Mouse (Mus musculus) midbrain, embryonic 12.5 days (tissue): ENCODE measurements at regions not wholly inside any gene's neighbourhood (a gene's known extent, or its start where the extent isn't known, plus 50 kb on each side); places are given as distances from the start of the nearest gene placed in this dataset.

ENCODE experiments used
- ATAC-seq: fragments of 200-750 bp; cut with Nextera tagmentation; 2 replicates; pipeline ENCODE4 v1.8.0; 2017; ENCODE audit warnings: low read depth, moderate TSS enrichment, moderate library complexity; ENCODE audit not compliant: low FRiP score
- H3K27ac ChIP-seq: fragments of 300-500 bp; sonication (generic); replicated peaks from 2 replicates; pipeline ENCODE4 v1.5.1; 2016; ENCODE audit warnings: mild to moderate bottlenecking
- H3K27me3 ChIP-seq: fragments of 300-500 bp; sonication (generic); 2 replicates; pipeline ENCODE4 v1.6.1; 2016; ENCODE audit warnings: mild to moderate bottlenecking
- H3K36me3 ChIP-seq: fragments of 300-500 bp; sonication (generic); 2 replicates; pipeline ENCODE4 v1.6.1; 2016
- H3K4me1 ChIP-seq: fragments of 300-500 bp; sonication (generic); 2 replicates; pipeline ENCODE4 v1.6.1; 2016
- H3K4me2 ChIP-seq: fragments of 300-500 bp; sonication (generic); replicated peaks from 2 replicates; pipeline ENCODE4 v1.6.1; 2016; ENCODE audit warnings: mild to moderate bottlenecking, moderate library complexity
- H3K4me3 ChIP-seq: fragments of 300-500 bp; sonication (generic); 2 replicates; pipeline ENCODE4 v1.5.1; 2016; ENCODE audit warnings: mild to moderate bottlenecking
- H3K9ac ChIP-seq: fragments of 300-500 bp; sonication (generic); replicated peaks from 2 replicates; pipeline ENCODE4 v1.6.1; 2016; ENCODE audit warnings: mild to moderate bottlenecking, moderate library complexity
- H3K9me3 ChIP-seq: fragments of 300-500 bp; sonication (generic); 2 replicates; pipeline ENCODE4 v1.6.1; 2016; ENCODE audit warnings: mild to moderate bottlenecking
- WGBS: fragments of 180-500 bp; shearing (Covaris S2); methylation state at CpG from one replicate; pipeline ENCODE4 v1.1.7; 2016; 5-methylcytosine and 5-hydroxymethylcytosine counted together

DNA sequence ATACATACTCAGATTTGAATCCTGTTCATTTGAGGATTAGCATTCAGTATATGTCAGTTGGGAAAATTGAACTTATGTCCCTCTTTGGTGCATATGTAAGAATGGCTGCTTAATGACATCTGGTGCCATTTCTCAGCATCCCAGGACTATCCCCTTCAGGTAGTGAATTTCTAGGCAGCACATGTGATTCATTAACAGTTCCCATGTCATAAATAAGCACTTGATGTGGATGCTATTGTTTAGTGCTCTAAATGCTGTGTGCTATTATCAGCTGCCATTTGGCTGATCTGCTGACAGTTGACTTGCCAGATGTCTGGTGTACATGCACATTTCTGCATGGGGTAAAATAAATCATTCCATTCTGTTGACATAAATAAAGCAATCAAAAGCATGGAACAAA is 467.0 kb upstream of the Cblb start:
- Histone ChIP-seq H3K36me3 (no peaks in the 10 kb centered on the region), H3K4me1 (no peaks in the 10 kb centered on the region), H3K27me3 (no peaks in the 10 kb centered on the region), H3K9me3 (no peaks in the 10 kb centered on the region), H3K4me3 (no peak overlapping the region), H3K27ac (no peak overlapping the region), H3K4me2 (no peak overlapping the region), H3K9ac (no peak overlapping the region)
- ATAC-seq = no peak

DNA sequence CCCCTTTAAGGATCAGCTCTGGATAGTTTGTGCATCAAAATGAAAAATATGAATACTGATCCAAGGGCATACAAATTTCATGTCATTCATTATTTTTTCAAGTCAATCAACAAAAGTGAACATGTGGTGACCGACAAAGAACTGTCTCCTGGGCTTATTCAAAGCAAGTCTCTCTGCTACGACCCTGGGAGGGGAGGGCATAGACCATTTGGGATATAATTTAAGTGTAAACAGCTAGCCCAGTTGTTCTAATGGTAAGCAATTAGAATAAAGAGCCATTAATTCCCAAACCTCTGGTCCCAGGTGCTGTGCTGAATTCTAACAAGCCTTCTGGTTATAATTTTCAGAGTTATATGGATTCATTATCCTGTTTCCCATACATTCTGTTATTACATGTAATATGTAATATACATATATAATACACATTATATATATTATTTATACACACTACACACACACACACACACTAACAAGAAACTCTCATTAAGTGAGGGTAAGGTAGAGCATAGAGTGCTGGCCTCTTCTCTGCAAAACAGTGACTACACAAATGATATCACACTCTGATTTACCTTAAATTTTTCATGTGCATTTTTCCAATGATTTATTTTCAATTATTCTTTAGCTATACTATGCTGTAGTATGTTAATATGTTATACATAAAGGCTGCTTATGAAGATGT is 453.0 kb upstream of the Cblb start:
- 50% methylated on average over 2 of the region's 2 CpGs for WGBS
- no peaks in the 10 kb centered on the region for H3K9me3 ChIP-seq

DNA sequence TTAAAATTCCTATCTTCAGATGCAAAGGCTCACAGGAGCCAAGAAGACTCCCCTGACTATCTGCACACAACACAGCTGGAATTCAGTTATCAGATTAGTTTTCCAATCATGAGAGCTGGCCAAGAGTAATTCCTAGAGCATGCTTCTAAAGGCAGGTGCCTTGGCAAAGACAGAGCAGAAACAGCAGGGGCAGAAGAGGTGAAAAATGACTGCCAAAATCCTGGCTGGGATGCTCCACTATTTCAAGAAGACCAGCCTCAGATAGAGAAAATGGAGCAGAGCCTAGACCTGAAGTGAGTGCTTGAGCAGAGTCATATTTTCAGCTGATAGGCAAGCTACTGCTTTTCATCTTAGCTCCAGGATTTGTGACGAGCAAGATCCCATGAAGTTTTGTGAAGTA is 450.5 kb upstream of the Cblb start:
- Histone ChIP-seq H3K4me1 (no peaks in the 10 kb centered on the region), H3K9ac (no peak overlapping the region), H3K9me3 (no peaks in the 10 kb centered on the region), H3K27ac (no peak overlapping the region), H3K27me3 (no peaks in the 10 kb centered on the region), H3K4me3 (no peak overlapping the region), H3K4me2 (no peak overlapping the region), H3K36me3 (no peaks in the 10 kb centered on the region)
- WGBS = 58% methylated on average over 1 of the region's 1 CpGs
- no peak for ATAC-seq

More for the DNA sequence above, 453.0 kb upstream of the Cblb start:
- Histone ChIP-seq H3K4me1 (no peaks in the 10 kb centered on the region), H3K27ac (no peak overlapping the region), H3K27me3 (no peaks in the 10 kb centered on the region), H3K36me3 (no peaks in the 10 kb centered on the region), H3K9ac (no peak overlapping the region), H3K4me2 (no peak overlapping the region), H3K4me3 (no peak overlapping the region)
- ATAC-seq = peak; percentile 56; the same call in 1 of the 2 replicates

DNA sequence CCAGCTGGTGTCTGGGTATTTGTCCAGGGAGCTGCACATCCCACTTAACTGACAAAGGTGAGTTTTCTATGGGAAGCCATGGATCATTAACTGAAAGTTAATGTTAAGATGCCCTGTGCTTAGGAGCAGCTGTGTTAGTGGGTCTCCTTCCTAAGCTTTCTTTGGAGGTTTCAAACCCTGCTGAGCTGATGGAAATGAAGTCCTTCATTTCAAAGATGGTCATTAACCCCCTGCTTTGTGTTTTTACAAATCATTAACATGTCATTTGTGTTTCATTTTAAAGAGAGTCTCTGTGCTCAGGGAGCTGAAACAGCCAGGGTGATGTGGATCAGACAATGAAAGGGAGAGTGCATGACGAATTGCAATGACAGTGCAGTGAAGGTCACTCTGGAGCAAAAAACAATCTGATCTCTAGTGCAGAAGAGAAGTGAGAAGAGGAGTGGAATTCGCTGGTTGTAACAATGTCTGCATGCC is 441.1 kb upstream of the Cblb start:
- no peaks in the 10 kb centered on the region for H3K27me3 ChIP-seq
- H3K9ac ChIP-seq = no peak overlapping the region
- no peaks in the 10 kb centered on the region for H3K36me3 ChIP-seq
- peak; percentile 93 for ATAC-seq
- no peaks in the 10 kb centered on the region for H3K9me3 ChIP-seq
- WGBS = 3% methylated on average over 2 of the region's 2 CpGs
- H3K4me2 ChIP-seq = no peak overlapping the region
- H3K4me3 ChIP-seq = no peak overlapping the region
- H3K27ac ChIP-seq = peak overlapping the region; percentile 52
- peaks cover 14% of the 10 kb centered on the region for H3K4me1 ChIP-seq

DNA sequence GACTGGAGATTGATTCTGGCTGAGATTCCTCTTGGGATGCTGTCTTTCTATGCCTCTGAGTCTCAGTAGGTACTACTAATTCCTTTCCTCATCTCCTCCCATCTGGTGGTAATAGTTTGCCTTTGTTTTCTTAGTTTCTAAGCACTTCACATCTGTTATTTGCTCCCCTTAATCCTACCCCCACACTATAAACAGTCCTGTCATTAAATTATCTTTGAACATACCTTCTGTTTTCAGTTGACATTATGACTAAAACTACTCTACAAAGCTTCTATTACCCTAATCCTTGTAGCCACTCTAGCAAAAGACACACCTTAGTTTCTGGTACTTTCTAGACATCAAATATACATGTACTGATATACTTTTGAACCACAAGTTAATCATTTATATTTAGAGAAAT is 413.4 kb upstream of the Cblb start:
- H3K4me2 ChIP-seq = no peak overlapping the region
- no peak overlapping the region for H3K4me3 ChIP-seq
- H3K4me1 ChIP-seq = no peaks in the 10 kb centered on the region
- H3K9ac ChIP-seq = no peak overlapping the region
- ATAC-seq = no peak
- H3K27ac ChIP-seq = no peak overlapping the region
- no peaks in the 10 kb centered on the region for H3K9me3 ChIP-seq
- no peaks in the 10 kb centered on the region for H3K36me3 ChIP-seq
- no peaks in the 10 kb centered on the region for H3K27me3 ChIP-seq

DNA sequence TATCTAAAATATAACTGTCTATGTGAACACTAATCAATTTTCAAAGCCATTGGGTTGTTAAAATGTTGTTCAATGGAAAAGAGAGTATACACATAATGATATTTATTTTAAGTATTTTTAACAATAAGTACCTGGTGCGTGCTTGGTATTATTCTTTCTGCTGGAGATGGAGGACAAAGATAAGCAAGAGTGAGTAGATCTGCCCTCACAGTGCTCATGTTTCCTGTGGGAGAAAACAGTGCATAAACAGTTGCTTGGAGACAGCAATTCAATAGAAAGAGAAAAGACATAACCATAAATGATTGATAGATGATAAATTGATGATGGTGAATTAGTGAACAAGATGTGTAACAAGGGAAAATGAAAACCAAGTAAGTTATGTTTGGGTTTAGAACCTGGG is 384.4 kb upstream of the Cblb start:
- Histone ChIP-seq H3K27me3 (no peaks in the 10 kb centered on the region), H3K4me2 (no peak overlapping the region), H3K9me3 (no peaks in the 10 kb centered on the region), H3K4me3 (no peak overlapping the region), H3K27ac (no peak overlapping the region), H3K4me1 (no peaks in the 10 kb centered on the region), H3K9ac (no peak overlapping the region), H3K36me3 (no peaks in the 10 kb centered on the region)
- 88% methylated on average over 1 of the region's 1 CpGs for WGBS
- ATAC-seq = no peak

DNA sequence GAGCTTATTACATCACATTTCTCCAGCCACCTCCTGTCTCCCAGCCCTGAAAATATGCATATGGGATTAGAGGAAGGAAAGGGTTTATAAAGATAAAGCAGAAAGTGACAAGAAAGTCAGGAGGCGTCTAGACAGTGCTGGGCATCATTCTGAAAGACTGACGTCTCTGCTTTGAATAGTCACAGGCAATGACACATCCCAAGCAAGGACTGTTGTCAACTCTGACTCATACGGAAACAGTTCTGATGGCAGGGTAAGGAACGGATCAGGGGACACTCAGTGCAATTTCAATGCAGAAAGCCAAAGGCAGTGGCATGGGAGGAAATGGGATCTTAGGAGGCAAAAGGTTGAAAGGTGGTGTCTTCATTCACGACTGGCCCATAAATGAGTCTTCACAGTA is 380.9 kb upstream of the Cblb start:
- Histone ChIP-seq H3K4me3 (no peak overlapping the region), H3K4me1 (no peaks in the 10 kb centered on the region), H3K36me3 (no peaks in the 10 kb centered on the region), H3K4me2 (no peak overlapping the region), H3K27me3 (no peaks in the 10 kb centered on the region), H3K9ac (no peak overlapping the region), H3K9me3 (no peaks in the 10 kb centered on the region), H3K27ac (no peak overlapping the region)
- WGBS = 69% methylated on average over 5 of the region's 5 CpGs
- ATAC-seq = no peak

DNA sequence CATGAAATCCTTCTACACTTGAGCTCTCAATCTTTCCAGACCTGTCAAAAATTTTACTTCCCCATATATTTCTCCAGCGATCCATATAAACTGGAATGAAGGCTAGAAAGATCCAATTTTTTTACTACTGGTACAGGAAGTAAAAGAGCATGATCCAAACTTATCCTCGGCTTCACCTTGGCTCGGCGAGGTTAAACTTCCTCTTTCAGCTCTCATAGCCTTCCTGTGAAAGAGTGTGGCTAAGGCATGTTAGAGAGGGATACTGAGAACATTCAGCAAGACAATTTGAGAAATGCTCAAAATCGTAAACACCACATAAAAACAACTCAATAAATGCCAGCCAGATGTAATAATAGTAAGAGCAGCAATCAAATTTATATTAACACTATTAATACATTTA is 380.3 kb upstream of the Cblb start:
- Histone ChIP-seq H3K4me2 (no peak overlapping the region), H3K4me1 (no peaks in the 10 kb centered on the region), H3K27ac (no peak overlapping the region), H3K36me3 (no peaks in the 10 kb centered on the region), H3K27me3 (no peaks in the 10 kb centered on the region), H3K9ac (no peak overlapping the region), H3K9me3 (no peaks in the 10 kb centered on the region), H3K4me3 (no peak overlapping the region)
- 93% methylated on average over 5 of the region's 5 CpGs for WGBS
- ATAC-seq = no peak

DNA sequence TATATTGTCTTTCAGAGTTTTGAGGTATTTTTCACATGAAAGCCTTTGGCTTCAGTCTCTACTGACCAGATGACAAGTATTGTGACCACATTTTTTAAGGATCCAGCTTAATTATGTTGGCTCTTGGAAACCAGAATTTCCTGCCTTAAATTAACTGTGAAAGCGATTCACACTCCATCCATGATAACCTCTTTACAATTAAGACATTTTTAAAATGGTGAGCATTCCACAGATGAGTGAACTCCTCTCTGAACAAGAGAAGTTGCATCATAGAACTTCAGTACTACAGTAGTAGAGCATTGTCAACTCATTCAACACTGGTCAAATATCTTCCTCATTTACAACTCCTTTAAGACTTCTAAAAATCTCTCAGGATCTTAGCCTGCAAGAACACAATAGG is 369.3 kb upstream of the Cblb start:
- H3K9ac ChIP-seq = no peak overlapping the region
- 0 out of 2 replicates have a peak, but pooled peaks cover 2% of the 10 kb centered on the region for H3K9me3 ChIP-seq
- H3K27ac ChIP-seq = no peak overlapping the region
- no peak overlapping the region for H3K4me3 ChIP-seq
- no peak overlapping the region for H3K4me2 ChIP-seq
- H3K27me3 ChIP-seq = no peaks in the 10 kb centered on the region
- WGBS = 80% methylated on average over 1 of the region's 1 CpGs
- no peak for ATAC-seq
- no peaks in the 10 kb centered on the region for H3K36me3 ChIP-seq
- H3K4me1 ChIP-seq = no peaks in the 10 kb centered on the region

DNA sequence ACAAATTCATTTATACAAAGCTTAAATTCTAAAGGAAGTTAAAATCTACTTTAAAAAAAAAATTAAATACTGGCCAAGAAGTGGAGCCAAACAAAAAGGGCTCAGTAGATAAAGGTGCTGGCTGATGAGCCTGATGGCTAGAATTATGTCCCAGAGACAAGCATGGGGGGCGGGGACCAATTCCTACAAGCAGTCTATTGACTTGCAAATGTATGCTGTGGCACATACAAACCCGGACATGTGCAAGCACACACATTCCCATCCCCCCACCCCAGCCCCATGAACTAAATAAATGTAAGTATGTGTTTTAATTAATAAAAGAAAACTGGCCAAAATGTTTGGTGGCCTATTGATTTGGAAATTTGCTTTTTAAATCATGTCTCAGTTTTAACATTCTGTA is 366.7 kb upstream of the Cblb start:
- no peaks in the 10 kb centered on the region for H3K36me3 ChIP-seq
- H3K4me3 ChIP-seq = no peak overlapping the region
- H3K4me2 ChIP-seq = no peak overlapping the region
- H3K9me3 ChIP-seq = 0 out of 2 replicates have a peak, but pooled peaks cover 2% of the 10 kb centered on the region
- 41% methylated on average over 2 of the region's 2 CpGs for WGBS
- no peaks in the 10 kb centered on the region for H3K27me3 ChIP-seq
- ATAC-seq = peak; percentile 94
- no peaks in the 10 kb centered on the region for H3K4me1 ChIP-seq
- H3K9ac ChIP-seq = no peak overlapping the region
- no peak overlapping the region for H3K27ac ChIP-seq

DNA sequence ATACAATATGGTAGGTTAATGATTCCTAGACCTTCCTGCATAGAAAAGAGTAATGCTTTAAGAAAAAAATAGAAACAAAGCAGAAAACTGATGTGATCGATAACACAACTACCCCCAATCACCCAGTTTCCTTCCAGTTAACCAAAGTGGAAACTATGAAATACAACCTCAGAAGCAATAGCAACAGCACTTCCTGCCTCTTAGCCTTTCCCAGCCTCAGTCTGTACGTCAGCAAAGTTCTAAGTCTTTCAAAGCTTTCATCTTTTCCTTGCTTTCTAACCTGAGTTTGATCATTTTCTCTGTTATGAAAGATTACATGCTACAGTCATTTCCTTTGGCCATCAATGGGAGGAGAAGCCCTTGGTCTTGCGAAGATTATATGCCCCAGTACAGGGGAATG is 355.9 kb upstream of the Cblb start:
- Histone ChIP-seq H3K4me3 (no peak overlapping the region), H3K36me3 (no peaks in the 10 kb centered on the region)
- 93% methylated on average over 3 of the region's 3 CpGs for WGBS

DNA sequence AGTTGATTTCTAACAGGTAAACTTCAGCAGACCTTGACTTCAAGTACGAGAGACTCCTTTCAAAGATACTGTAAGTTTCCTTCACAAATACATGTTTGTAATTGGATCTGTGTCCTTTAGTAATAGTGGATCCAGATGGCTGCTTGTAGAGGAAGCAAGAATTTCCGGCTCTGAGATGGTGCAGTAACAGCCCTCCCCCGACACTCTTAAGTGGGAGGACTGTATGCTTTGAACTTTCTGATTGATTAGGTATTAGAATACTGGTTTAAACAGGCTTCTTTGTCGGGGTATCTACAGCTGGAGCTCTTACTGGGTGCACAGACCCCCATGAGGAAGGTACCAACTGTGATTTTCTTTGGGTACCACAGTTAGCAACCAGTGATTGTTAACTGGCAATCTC is 355.0 kb upstream of the Cblb start:
- H3K9me3 ChIP-seq = no peaks in the 10 kb centered on the region
- H3K36me3 ChIP-seq = no peaks in the 10 kb centered on the region
- no peak overlapping the region for H3K4me2 ChIP-seq
- no peaks in the 10 kb centered on the region for H3K27me3 ChIP-seq
- no peak overlapping the region for H3K9ac ChIP-seq
- ATAC-seq = no peak
- H3K4me3 ChIP-seq = no peak overlapping the region
- H3K27ac ChIP-seq = no peak overlapping the region
- H3K4me1 ChIP-seq = no peaks in the 10 kb centered on the region
- 75% methylated on average over 4 of the region's 4 CpGs for WGBS

More for the DNA sequence above, 355.9 kb upstream of the Cblb start:
- Histone ChIP-seq H3K27me3 (no peaks in the 10 kb centered on the region), H3K9me3 (no peaks in the 10 kb centered on the region), H3K4me1 (no peaks in the 10 kb centered on the region), H3K9ac (no peak overlapping the region), H3K27ac (no peak overlapping the region), H3K4me2 (no peak overlapping the region)
- ATAC-seq = no peak

DNA sequence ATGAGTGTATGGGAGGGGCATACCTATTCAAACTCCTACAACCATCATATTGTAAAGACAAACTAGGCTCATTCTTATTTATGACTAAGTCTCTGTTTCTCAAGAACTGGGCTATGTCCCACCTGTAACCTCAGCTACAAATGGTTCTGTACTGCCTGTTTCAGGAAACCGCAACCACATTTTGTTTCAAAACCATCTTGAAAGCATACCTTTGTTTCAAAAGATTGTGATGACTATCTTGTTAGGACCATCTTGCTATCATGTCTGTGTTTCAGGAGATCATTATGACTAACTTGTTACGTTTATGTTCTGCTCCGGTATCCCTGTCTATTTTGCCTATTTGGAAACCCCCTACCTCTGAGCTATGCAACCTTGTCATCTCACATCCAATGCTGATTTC is 340.2 kb upstream of the Cblb start:
- no peak overlapping the region for H3K4me3 ChIP-seq
- no peak overlapping the region for H3K9ac ChIP-seq
- H3K4me2 ChIP-seq = no peak overlapping the region
- no peak for ATAC-seq
- H3K9me3 ChIP-seq = 0 out of 2 replicates have a peak, but pooled peaks cover 3% of the 10 kb centered on the region
- H3K36me3 ChIP-seq = no peaks in the 10 kb centered on the region
- WGBS = 95% methylated on average over 3 of the region's 3 CpGs
- H3K27ac ChIP-seq = no peak overlapping the region
- no peaks in the 10 kb centered on the region for H3K27me3 ChIP-seq
- H3K4me1 ChIP-seq = no peaks in the 10 kb centered on the region
